Mouse (Mus musculus): ENCODE measurements around the gene Nid2.
A peak's percentile ranks its signal among the peaks of the same experiment; 100 is the strongest.

Nid2 gene

GRCm38 (mm10) chr14:19746232-19746631, 4.8 kb upstream of the Nid2 start:
- DNase-seq: no peak

GRCm38 (mm10) chr14:19746731-19747130, 4.3 kb upstream of the Nid2 start:
- DNase-seq: no peak

GRCm38 (mm10) chr14:19749743-19750142, 1.3 kb upstream of the Nid2 start:
- no peak for DNase-seq

- no peak for DNase-seq
Observed at GRCm38 (mm10) chr14:19750411-19751024, 547 bp upstream of the Nid2 start.

GRCm38 (mm10) chr14:19752276-19752675, 1.2 kb downstream of the Nid2 start:
- DNase-seq: peak; percentile 19

- no peak for DNase-seq
Observed at GRCm38 (mm10) chr14:19759277-19760193, 8.5 kb downstream of the Nid2 start.

GRCm38 (mm10) chr14:19760721-19761120, 9.7 kb downstream of the Nid2 start:
- peak; percentile 28 for DNase-seq

- DNase-seq: no peak
Observed at GRCm38 (mm10) chr14:19762014-19762413, 10.9 kb downstream of the Nid2 start.

GRCm38 (mm10) chr14:19763527-19763926, 12.5 kb downstream of the Nid2 start:
- DNase-seq: no peak

- DNase-seq: no peak
Observed at GRCm38 (mm10) chr14:19764331-19764730, 13.3 kb downstream of the Nid2 start.

GRCm38 (mm10) chr14:19765539-19766379, 14.7 kb downstream of the Nid2 start:
- DNase-seq: no peak

GRCm38 (mm10) chr14:19766380-19766649, 15.2 kb downstream of the Nid2 start:
- peak; percentile 14 for DNase-seq

GRCm38 (mm10) chr14:19768648-19769047, 17.6 kb downstream of the Nid2 start:
- DNase-seq: no peak

- peak; percentile 33 for DNase-seq
Observed at GRCm38 (mm10) chr14:19769441-19770200, 18.6 kb downstream of the Nid2 start.

- peak; percentile 20 for DNase-seq
Observed at GRCm38 (mm10) chr14:19771173-19771572, 20.1 kb downstream of the Nid2 start.

- no peak for DNase-seq
Observed at GRCm38 (mm10) chr14:19774036-19774628, 23.1 kb downstream of the Nid2 start.

GRCm38 (mm10) chr14:19775491-19775890, 24.4 kb downstream of the Nid2 start:
- no peak for DNase-seq

GRCm38 (mm10) chr14:19776179-19776578, 25.1 kb downstream of the Nid2 start:
- no peak for DNase-seq

GRCm38 (mm10) chr14:19776890-19777289, 25.8 kb downstream of the Nid2 start:
- DNase-seq: peak; percentile 45

GRCm38 (mm10) chr14:19777365-19777764, 26.3 kb downstream of the Nid2 start:
- no peak for DNase-seq

- DNase-seq: no peak
Observed at GRCm38 (mm10) chr14:19777945-19778344, 26.9 kb downstream of the Nid2 start.

All from liver (tissue).